Mouse (Mus musculus): ENCODE measurements around the gene Ifit1bl1.
"Not testable (repeated sequence)": the region's sequence is repeated elsewhere in the genome, so short reads cannot be mapped to it uniquely, and the experiment has no call there.

Gene Ifit1bl1

DNA sequence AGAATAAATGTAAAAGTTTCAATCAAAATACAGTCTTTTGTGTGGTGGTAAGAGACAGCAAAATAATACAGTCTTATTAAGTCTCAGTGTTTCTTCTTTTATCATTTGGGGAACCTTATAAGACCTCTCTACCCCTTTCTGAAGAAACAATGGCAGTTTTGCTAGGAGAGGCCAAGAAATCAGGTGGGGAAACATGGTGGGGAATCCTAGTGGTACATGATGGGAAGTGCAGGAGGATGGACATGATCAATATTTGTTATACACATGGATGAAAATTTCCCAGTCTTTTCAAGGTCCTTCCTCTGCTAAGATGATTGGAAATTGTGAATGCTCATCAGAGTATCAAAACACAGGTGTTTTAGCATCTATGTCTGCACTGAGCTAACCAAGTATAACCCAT, 12.8 kb downstream of the Ifit1bl1 start:
- no peak for DNase-seq (ENCODE audit: low spot score in 2 of 2)

DNA sequence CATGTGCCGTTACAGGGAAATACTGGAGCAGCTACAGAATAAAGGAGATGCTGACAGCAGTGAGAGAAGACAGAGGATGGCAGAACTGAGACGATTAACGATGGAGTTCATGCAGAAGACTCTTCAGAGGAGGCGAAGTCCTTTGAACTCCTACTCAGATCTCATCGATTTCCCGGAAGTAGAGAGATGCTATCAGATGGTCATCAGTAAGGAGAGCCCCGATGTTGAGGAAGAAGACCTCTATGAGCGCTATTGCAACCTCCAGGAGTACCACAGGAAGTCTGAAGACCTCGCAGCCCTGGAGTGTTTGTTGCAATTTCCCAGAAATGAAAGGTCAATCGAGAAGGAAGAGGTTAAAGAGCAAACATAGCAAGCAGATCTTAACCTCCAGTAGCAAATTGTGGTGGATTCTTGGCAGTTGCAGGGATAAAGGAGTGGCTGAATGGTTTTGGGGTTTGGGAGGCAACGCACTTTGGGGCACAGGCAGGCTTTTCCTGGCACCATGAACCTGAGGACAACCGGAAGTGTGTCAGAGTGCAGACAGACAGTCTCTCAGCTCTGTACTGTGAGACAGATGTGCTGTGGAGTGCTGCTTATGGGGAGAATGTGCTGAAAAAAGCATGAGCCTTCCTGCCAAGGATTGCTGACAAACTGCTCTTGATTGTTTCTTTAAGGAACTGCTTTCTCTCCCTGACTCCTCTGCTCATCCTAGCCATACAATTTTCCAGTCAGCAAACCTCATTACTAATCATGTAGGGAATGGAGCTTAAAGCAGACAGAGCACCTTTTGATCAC, 13.7 kb downstream of the Ifit1bl1 start:
- not testable (repeated sequence) for DNase-seq (ENCODE audit: low spot score in 2 of 2)

DNA sequence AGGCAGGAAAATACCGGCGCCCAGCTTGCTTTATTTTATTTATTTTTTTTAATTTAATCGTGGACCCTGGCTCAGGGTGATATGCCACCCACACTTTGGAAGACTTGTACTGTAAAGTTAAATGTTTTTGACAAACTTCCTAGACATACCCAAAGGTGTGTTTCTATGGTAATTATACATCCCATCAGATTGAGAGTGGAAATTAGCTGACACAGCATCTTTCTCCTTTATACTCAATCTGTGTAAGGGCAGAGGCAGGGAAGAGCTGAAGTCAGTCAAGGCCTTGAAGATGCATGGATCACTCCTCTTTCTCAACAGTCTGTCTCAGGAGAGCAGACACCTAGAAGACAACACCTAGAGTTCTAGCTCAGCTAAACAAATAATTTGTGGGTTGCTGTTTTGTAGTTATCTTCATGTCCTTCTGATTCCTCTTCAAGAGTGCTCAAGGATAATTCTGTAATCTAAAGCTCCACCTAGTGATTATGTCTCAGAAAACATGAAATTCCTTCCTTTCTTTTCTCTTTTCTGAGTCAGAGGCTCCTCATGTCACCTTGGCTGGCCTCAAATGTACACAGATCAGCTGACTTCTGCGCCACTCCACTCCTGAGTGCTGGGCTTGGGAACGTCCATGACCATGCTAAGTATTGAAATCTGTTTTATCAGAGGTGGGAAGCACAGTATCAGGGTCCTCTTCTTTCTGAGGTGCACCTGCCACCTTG, 15.9 kb downstream of the Ifit1bl1 start:
- not testable (repeated sequence) for DNase-seq (ENCODE audit: low spot score in 2 of 2)

DNA sequence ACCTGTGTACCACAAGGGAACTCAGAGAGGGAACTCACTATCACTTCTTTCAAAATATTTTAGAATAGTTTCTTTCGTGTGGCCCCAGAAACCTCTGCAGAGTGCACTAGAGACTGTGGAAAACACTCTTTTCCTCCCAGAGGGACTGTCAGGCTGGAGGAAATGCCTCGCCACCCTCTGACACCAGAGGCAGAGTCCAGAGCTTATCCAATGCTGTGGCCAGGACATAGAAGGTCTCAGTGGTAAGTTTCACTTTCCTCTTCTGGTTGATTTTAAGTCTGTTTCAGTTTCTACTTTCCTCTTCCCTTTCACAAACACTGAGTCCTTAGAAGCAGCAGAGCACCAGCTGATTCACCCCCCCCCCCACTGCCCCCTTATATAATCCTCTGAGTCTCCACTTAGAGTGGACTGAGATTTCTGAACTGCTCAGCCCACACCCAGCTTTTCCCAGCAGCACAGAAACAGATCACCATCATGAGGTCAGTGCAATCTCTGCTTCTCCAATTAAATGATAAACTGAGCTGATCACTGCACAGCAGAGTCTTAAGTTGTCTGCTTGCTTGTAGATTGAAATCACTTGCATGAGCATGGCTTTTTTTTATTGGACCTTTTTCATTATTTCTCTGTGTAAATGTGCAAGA, 18.5 kb downstream of the Ifit1bl1 start, which contains the start of gene Ifit3:
Ifit3 (plus strand) TSS at position 406 of the 641 bp plus-strand sequence.
- DNase-seq (ENCODE audit: low spot score in 2 of 2): not testable (repeated sequence)

DNA sequence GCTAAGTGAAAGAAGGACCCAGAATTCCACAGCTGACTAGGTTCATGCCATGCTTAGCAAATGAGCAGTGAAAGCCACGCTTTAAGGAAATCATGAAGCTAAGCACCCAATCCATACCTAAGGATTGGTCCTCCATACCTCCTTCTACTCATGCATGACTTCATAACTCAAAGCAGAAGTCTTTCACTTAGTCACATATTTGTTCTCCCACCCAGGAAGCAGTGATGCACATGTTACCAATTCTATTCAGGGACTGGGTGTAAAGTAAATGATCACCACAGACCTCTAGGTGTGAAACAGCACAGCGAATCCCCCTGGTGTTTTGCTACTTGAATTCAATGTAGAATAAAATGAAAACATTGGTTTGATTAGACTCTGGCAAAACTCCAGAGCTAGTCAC, 19.1 kb downstream of the Ifit1bl1 start:
- not testable (repeated sequence) for DNase-seq (ENCODE audit: low spot score in 2 of 2)

DNA sequence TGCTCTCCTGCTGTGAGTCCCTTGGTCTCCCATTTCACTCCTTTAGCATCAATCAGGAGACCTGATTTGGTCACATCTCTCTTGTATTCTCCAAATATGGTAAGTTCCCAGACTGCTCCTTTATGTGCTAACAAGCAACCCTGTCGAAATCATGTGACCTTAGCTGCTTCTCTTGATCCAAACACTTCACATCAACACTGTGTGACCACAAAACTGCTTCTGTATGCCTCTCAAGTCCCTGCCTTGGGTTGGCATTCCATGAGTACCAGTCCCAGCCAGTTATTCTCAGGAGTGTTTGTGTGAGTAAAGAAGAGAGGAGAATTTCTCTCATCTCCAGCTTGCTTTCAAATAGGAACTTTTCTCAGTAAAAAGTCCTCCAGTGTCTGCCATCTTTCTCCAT, 24.6 kb downstream of the Ifit1bl1 start:
- DNase-seq (ENCODE audit: low spot score in 2 of 2): no peak

DNA sequence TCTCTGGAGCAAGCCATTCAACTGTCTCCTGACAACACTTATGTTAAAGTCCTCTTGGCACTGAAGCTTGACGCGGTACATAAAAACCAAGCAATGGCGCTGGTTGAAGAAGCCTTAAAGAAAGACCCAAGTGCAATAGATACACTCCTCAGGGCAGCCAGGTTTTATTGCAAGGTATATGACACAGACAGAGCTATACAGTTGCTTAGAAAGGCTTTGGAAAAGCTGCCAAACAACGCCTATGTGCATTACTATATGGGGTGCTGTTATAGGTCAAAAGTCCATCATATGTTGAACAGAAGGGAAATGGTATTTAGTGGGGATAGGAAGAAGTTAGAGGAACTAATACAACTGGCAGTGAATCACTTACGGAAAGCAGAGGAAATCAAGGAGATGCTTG, 28.1 kb downstream of the Ifit1bl1 start:
- no peak for DNase-seq (ENCODE audit: low spot score in 2 of 2)

DNA sequence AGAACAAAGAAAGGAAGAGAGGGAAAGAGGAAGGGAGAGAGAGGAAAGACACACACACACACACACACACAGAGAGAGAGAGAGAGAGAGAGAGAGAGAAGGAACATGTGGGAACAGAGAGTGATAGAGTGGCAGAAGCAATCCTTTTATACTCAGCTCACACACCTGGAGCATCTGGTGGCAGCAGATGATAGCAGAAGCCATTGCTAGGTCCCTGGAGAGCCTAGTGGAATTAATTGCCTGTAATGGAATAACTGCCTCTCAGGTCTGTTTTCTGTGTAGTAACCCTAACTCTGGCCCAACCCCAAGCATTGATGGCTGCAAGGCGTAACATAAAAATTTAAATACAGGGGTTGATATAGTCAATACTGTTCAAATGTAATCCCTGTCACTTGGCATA, 30.7 kb downstream of the Ifit1bl1 start:
- DNase-seq (ENCODE audit: low spot score in 2 of 2): no peak

DNA sequence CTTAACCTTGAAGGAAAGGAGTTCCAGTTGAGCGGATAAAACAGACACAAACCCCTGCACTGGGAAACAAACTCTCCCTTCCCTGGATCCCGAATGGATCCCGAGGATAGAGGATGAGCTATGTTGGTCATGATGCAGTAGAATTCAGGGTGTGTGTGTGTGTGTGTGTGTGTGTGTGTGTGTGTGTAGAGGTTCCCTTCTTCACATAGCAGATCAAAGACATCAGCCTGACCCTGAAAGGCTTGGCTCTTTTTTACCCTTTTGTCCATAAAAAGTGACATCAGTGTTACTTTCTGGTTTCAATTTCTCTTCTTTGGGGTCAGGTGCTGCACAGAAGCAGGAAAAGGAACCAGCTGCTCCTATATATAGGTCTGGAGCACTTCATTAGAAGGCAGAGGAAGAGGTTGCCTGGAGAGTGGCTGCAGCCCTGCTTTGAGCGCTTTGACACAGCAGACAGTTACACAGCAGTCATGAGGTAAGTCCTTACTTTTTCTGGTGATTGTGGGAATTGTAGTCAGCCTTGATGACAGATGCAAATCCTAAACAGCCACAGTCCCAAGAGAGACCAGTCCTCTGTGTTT, 31.8 kb downstream of the Ifit1bl1 start:
- DNase-seq (ENCODE audit: low spot score in 2 of 2): no peak

DNA sequence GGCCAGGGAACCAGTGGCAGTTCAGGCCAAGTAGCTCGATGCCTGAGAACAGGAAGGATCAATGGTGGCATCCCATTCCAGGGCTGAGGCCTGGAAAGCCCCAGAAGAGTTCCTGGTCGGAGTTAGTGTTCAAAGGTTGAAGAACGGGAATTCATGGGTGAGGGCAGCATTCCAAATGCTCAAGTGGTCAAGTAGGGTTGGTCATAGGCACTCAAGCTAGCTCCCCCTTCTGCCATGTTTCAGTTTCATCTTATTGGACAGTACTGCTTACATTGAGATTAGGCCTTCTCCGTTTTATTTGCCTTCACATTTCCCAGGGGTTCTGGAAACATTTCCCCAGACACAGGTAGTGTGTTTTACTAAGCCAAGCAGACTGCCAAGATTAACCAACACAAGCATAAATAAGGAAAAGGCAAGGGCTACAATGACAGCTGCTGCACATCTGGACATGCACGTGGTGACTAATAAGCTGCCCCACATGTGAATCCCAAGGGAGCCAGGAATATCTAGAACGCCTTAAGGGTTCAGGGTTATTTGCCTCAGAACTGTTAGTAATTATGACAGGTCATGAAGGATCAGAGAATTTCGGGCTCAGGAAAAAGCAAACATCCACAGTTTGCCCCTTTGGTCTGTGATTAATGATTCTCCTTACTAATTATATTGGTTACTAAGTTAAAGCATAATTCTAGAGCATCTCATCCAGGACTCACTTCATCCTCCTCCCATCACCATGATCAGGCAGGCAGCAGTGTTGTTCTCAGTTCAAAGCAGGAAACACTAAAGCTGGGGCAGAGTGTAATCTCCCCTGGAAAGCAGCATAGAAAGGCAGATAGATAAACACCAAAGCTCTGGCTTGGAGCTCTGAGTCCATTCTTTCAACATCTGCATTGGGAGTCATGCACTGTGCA, 32.5 kb downstream of the Ifit1bl1 start:
- DNase-seq (ENCODE audit: low spot score in 2 of 2): no peak

DNA sequence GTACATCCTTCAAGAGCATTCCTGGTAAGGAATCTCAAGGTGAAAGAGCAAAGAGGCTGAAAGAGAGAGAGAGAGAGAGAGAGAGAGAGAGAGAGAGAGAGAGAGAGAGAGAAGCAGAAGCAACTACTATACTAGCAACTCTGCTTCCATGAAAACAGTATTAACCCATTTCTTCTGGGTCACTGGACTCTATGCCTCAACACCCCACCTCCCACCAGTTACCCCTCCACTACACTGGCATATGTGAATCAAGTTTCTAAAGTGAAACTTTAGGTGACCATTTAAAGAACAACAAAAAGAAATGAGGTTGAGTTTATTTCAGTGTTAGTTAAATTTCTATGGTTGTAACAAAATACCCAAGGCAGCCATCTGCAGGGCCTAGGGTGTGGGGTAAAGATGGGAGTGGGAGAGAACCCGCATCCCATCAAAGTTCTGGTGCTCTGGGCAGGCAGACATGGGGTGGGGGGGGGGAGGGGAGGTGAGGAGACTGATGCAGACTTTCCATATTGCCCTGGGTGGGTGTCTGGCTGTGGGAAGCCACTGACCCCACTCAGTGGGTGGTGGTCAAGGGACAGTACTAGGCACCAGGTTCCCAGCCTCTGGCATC, 35.5 kb downstream of the Ifit1bl1 start:
- no peak for DNase-seq (ENCODE audit: low spot score in 2 of 2)

DNA sequence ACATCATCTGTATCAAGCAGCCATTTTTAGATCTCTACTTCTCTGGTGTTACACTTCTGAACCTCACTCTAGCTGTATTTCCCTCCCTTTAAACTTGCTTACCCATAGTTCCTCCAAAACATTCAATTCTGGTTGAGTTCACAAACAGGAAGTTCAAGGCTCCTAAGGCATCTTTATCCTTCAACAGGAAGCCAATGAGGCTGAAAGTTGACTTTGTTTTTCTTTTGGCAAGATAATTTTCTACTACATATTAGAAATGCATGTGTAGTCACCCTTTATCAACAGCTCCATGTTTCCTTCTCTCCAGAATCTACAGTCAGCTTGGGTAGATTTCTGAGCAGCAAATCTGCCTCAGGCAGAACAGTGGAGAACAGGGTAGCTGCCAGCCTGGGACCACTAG, 39.2 kb downstream of the Ifit1bl1 start:
- DNase-seq (ENCODE audit: low spot score in 2 of 2): no peak

DNA sequence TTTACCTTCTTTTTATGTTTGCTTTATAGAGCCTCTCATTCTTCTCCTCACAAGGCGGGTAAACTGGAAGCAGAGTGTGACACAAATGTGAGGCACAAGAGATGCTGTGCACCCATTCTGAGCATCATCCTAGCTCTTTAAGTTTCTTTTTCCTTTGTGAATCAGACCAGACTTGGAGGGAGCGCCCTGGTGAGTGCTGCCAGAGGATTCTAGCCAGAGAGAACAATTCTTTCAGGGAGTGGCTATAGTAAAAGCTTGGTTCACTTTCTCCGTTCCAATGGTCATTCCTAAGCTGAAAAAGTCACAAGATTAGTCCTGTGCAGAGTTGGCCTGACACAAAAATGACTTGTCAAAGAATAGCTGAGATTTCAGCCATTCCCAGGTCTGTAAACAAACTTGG, 45.1 kb downstream of the Ifit1bl1 start:
- no peak for DNase-seq (ENCODE audit: low spot score in 2 of 2)

DNA sequence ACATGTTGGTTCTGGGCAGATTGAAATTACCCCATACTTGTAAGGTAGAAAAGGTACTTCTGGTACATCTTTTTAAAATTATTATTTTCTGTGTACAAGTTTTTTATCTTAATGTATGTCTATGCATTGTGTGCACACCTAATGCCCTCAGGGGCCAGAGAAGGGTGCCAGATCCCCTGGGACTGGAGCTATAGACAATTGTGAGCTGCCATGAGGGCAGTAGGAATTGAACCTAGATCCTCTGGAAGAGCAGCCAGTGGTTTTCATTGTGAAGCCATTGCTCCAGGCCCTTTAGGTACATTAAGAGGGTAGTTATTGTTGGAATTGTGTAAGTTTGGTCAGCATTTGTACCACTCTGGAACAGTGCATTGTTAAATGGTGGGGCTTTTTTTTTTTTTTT, 47.7 kb downstream of the Ifit1bl1 start:
- no peak for DNase-seq (ENCODE audit: low spot score in 2 of 2)

DNA sequence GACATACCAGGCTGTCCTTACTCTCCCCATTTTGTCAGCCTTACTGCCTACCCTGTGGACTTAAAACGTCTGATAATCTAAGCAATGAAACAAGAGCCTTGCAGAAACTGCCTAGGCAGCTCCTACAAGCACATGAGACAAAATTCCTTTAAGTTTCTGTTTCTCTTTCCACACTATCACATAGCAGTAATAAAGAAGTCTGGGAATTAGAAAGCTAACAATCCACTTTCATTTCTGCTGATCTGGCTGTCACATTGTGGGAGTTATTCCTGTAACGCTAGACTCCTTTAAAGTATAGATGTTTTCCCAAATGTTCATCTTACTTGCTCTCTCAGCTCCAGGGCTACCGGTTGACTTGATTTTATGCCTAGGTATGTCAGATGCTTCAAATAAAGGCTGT, 48.2 kb downstream of the Ifit1bl1 start:
- no peak for DNase-seq (ENCODE audit: low spot score in 2 of 2)

DNA sequence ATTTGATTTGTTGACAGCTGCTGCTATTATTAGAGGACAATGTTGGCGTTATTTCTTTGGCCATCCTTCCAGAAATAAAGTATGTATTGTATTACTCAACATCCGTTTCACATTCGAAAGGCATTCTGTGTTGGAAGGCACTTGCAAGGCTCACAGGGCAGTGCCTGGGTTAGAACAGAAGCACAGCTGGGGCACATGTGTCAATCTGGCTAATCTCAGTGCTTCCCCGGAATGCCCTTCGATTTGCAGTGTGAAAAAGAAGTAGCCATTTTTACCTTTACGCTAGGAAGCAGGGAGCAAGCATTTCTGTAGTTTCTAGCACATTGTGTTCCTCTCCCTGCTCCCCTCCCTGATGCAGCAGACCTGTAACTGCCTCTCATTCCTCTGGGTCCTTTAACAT, 48.7 kb downstream of the Ifit1bl1 start:
- DNase-seq (ENCODE audit: low spot score in 2 of 2): no peak

DNA sequence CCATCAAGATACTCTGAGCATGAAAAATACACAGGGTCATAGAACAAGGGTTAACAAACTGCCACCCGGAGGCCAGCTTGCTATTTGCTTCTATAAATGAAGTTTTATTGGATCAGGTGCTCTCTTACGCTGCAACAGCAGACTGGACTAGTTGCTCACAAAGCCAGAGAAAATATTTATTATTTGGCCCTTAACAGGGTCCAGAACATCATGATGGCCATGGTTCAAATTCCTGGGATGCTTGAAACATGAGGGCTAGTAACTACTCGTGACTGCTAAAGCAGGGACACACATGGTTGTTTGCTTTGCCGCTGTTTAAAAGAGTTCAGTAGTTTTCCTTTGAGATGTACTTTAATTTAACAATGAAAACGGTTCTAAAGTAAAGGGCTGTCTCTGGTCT, 49.8 kb downstream of the Ifit1bl1 start:
- no peak for DNase-seq (ENCODE audit: low spot score in 2 of 2)

DNA sequence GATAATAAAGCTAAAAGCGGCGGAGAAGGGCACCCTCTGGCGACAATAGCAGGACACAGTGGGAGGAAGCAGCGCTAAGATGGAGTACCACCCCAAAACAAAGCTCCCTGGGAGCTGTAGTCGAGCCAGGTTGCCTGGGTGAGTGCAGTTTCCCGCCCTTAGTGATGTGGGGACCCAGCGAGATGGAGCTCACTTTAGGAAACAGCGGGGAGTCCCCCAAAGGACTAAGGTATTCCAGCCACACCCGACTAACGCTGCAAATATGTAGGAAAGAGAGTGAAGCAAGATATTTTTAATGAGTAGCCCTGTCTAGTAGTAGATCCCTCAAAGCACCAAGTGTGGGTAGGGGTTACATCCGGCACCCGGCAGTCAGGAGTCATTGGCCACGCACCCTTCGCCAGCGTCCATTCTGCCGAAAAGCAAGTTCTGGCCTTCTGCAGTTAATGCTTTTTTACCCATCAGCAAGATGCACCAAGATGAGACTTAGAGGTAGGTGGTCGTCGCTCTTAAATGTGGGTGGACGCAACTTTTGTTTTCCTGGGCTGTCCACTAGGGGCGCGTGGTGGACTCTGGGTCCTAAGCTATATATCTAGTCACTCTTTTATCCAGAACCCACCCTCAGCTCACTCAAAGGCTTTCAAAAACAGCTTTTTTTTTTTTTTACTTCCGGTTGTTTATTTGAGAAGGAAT, 51.1 kb downstream of the Ifit1bl1 start, which contains the start of gene Ifit2:
Ifit2 (plus strand) TSS at position 161 of the 690 bp plus-strand sequence.
- peak; percentile 46 to 55 for DNase-seq (ENCODE audit: low spot score in 2 of 2)

DNA sequence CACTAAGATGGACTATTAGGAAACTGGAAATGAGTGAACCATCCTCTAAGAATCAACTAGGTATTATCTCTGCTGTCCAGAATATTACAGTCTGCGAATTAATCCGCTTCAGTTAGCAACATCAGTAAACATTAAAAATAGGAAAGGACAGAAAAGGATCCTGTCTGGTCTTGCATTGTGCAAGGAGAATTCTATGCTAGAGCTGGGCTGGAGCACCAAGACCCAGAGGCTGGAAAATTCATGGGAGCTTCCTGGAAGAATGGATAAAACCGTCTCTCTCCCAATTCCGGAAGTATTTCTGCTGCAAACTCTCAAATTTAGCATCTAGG, 51.6 kb downstream of the Ifit1bl1 start:
- no peak for DNase-seq (ENCODE audit: low spot score in 2 of 2)

DNA sequence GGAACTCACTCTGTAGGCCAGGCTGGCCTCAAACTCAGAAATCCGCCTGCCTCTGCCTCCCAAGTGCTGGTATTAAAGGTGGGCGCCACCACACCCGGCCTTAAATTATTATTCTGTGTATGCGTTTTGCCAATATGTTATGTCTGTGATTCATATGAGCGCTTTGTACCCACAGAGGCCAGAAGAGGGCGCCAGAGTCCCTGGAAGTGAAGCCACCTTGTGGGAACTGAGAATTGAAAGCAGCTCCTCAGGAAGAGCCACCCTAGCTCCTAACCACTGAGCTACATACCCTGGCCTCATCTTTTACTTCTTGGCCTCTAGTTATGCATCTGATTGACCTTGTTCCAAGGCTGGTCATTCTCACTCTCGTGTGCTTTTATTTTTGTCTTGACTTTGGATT, 53.8 kb downstream of the Ifit1bl1 start:
- DNase-seq (ENCODE audit: low spot score in 2 of 2): peak; percentile 35 to 53

All from right cerebral cortex, postnatal 36 days (tissue).